Mouse (Mus musculus) ES-Bruce4 (cell line): ENCODE measurements at regions not wholly inside any gene's neighbourhood (a gene's known extent, or its start where the extent isn't known, plus 50 kb on each side); places are given as distances from the start of the nearest gene placed in this dataset.

Experiments
- H3K27ac ChIP-seq: 2 replicates; pipeline ENCODE4 v1.5.1; 2012; ENCODE audit warnings: low read length, inconsistent platforms; ENCODE audit not compliant: insufficient read depth
- H3K27me3 ChIP-seq: 2 replicates; pipeline ENCODE4 v1.6.1; 2012; ENCODE audit warnings: mild to moderate bottlenecking, low read length, inconsistent platforms; ENCODE audit not compliant: control insufficient read depth, poor library complexity, insufficient read depth, severe bottlenecking
- H3K36me3 ChIP-seq: 2 replicates; pipeline ENCODE4 v1.6.1; 2012; ENCODE audit warnings: inconsistent platforms, mild to moderate bottlenecking, low read length, moderate library complexity; ENCODE audit not compliant: control insufficient read depth, poor library complexity, insufficient read depth, severe bottlenecking
- H3K4me1 ChIP-seq: one replicate; pipeline ENCODE4 v1.8.1; 2011; ENCODE audit warnings: low read length; ENCODE audit not compliant: control insufficient read depth, insufficient read depth
- H3K4me3 ChIP-seq: 2 replicates; pipeline ENCODE4 v1.5.1; 2011; ENCODE audit warnings: low read depth, mild to moderate bottlenecking, low read length
- H3K9ac ChIP-seq: 2 replicates; pipeline ENCODE4 v1.6.1; 2012; ENCODE audit warnings: low read depth, mild to moderate bottlenecking, inconsistent platforms; ENCODE audit not compliant: poor library complexity, severe bottlenecking
- H3K9me3 ChIP-seq: replicated peaks from 2 replicates; pipeline ENCODE4 v1.6.1; 2012; ENCODE audit warnings: mild to moderate bottlenecking, low read length, inconsistent platforms; ENCODE audit not compliant: control insufficient read depth, poor library complexity, insufficient read depth, severe bottlenecking
- CTCF ChIP-seq: IDR thresholded peaks from one replicate; pipeline ENCODE4 v1.8.1; 2011; ENCODE audit warnings: low read depth, low read length
- EP300 ChIP-seq: IDR thresholded peaks from 2 replicates; pipeline ENCODE4 v1.6.1; 2011; ENCODE audit warnings: low read depth, low read length; ENCODE audit not compliant: insufficient read depth
- POLR2A ChIP-seq: IDR thresholded peaks from one replicate; pipeline ENCODE4 v1.8.1; 2011; ENCODE audit warnings: low read length; ENCODE audit not compliant: insufficient read depth

DNA sequence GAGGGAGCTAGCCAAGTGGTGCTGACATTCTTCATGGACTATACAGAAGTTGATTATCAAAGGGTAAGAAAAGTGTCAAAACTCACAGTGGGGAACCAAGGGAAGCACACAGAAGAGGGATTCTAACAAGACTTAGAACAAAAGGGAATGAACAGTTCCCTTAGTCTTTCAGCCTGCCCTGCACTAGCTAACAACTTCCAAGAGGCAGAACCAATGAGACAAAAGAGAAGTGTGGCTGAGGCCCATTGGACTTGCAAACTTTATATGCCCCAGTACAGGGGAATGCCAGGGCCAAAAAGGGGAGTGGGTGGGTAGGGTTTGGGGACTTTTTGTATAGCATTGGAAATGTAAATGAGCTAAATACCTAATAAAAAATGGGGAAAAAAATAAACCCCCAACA is 139.0 kb upstream of the Vegfc start:
- Histone ChIP-seq H3K27me3 (no peaks in the 10 kb centered on the region), H3K36me3 (no peaks in the 10 kb centered on the region), H3K4me1 (no peaks in the 10 kb centered on the region), H3K27ac (no peak overlapping the region), H3K4me3 (no peak overlapping the region), H3K9me3 (no peaks in the 10 kb centered on the region), H3K9ac (no peak overlapping the region)
- no peak for TF ChIP-seq CTCF
- TF ChIP-seq POLR2A: no peak
- no peak for TF ChIP-seq EP300

DNA sequence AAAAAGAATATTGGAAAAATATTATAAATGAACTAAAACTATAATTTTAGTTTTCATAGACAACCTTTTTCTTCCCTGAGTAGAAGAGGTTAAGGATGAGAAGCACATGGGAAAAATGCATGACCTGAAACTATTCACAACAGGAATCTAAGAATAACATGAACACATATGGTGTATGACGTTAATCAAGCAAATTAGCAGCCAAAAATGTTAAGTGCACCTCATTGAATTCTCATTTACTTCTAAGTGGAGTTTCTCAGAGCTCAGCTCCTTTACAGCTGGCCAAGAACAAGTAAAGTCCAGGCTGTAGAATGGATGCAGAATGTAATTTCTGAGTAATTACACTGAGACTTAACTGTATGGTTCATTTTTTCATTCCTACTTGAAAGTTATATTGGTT is 137.9 kb upstream of the Vegfc start:
- Histone ChIP-seq H3K4me1 (no peaks in the 10 kb centered on the region), H3K36me3 (no peaks in the 10 kb centered on the region), H3K27ac (no peak overlapping the region), H3K27me3 (no peaks in the 10 kb centered on the region), H3K4me3 (no peak overlapping the region), H3K9me3 (no peaks in the 10 kb centered on the region), H3K9ac (no peak overlapping the region)
- TF ChIP-seq POLR2A: no peak
- TF ChIP-seq EP300: no peak
- TF ChIP-seq CTCF: no peak

DNA sequence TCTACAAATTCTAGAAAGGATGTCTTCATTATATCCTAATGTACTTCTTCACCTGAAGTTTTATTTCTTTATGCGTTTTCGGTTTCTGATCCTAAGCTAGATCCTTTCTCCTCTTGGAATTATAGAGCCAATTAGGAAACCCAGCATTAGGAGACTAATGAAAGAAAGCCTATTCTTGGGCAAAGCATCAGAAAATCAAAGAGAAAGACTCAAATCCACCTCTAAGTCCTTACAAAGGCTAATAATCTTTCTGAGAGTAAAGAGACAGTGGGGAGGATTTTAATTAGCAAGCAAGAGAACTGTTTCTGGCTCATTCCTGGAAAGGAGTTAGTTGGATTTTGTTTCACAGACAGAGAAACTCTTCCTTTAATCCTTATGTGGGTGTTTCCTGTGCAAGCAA is 136.3 kb upstream of the Vegfc start:
- Histone ChIP-seq H3K4me3 (no peak overlapping the region), H3K9me3 (no peaks in the 10 kb centered on the region), H3K27ac (no peak overlapping the region), H3K9ac (no peak overlapping the region), H3K36me3 (no peaks in the 10 kb centered on the region), H3K27me3 (no peaks in the 10 kb centered on the region; the same call in 1 of the 2 replicates), H3K4me1 (no peaks in the 10 kb centered on the region)
- no peak for TF ChIP-seq CTCF
- TF ChIP-seq EP300: no peak
- TF ChIP-seq POLR2A: no peak

DNA sequence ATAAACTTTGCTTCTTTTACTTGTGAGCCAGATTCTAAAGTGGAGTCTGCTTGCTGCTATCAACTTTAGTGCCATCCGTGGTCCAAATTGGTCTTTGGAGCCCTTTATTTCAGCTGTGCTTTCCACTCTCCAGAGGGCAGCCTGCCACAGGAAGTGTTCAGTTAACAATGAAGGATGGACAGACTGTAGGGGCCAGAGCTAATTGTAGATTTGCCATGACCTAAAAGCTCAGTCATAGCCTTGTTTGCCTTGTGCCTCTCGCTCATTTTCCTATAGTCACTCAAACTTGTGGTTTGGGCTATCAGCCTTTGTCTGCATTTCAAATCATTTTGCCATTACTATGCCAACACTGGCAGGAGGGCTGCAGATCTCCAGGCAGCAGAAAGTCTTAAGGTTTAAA is 131.8 kb upstream of the Vegfc start:
- Histone ChIP-seq H3K9me3 (no peaks in the 10 kb centered on the region), H3K27ac (no peak overlapping the region), H3K9ac (no peak overlapping the region), H3K27me3 (no peaks in the 10 kb centered on the region; the same call in 1 of the 2 replicates), H3K4me3 (no peak overlapping the region), H3K36me3 (no peaks in the 10 kb centered on the region), H3K4me1 (no peaks in the 10 kb centered on the region)
- TF ChIP-seq POLR2A (no peak), EP300 (no peak), CTCF (no peak)

DNA sequence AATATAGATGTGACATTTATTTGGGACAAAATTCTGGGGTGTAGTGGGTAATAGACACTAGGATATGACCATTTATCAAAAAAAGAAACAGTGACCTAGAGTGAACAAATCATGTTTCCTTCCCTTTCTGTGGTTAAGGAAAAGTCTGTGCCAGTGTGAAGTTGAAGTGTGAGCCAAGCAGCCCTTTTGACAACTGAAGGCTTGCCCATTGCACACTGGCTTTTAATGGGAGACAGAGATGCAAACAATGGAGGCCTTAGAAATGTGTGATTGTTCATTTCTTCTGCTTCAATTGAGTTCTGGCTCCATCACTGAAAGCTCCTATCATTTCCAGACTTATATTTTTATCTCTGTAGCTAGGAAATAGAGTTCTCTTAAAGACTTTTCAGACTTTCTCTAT is 130.0 kb upstream of the Vegfc start:
- TF ChIP-seq CTCF: no peak
- TF ChIP-seq EP300: no peak
- no peak for TF ChIP-seq POLR2A
- H3K36me3 ChIP-seq: no peaks in the 10 kb centered on the region
- no peak overlapping the region for H3K4me3 ChIP-seq

DNA sequence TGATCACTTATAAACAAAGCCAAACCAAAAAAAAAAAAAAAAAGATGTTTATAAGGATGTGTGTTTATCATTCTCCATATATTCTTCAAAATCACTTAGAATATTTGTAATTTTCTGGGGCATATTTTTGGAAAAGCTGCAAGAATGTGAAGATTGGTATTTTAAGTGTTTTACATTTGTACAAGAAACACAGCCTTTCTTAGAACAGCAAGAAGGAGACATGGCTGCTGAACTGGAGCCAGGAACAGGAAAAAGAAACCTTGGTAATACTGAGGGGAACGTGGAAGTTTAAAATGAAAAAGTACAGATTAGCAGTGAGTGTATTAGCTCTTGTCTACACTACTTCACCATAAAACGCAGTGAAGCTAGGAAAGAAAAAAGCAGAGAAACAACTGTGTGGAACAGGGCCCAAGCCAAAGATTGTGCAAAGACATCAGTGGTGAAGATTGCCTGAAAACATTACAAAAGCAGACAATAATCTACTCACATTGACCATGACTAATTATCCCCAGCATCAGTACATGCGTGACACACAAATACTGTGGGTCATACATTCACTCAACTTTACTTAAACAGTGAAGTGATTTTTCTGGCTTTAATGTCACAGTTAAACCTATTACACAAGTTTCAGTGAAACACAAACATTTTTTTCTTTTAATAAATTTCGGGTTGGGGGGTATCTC is 122.8 kb upstream of the Vegfc start:
- H3K9ac ChIP-seq: no peak overlapping the region
- no peaks in the 10 kb centered on the region for H3K9me3 ChIP-seq
- H3K27ac ChIP-seq: no peak overlapping the region
- H3K4me3 ChIP-seq: no peak overlapping the region
- no peaks in the 10 kb centered on the region for H3K36me3 ChIP-seq
- no peaks in the 10 kb centered on the region for H3K4me1 ChIP-seq
- TF ChIP-seq CTCF: no peak
- TF ChIP-seq EP300: no peak
- no peak for TF ChIP-seq POLR2A
- H3K27me3 ChIP-seq: no peaks in the 10 kb centered on the region

More for the DNA sequence above, 130.0 kb upstream of the Vegfc start:
- Histone ChIP-seq H3K9ac (no peak overlapping the region), H3K4me1 (no peaks in the 10 kb centered on the region), H3K9me3 (no peaks in the 10 kb centered on the region), H3K27me3 (no peaks in the 10 kb centered on the region; the same call in 1 of the 2 replicates), H3K27ac (no peak overlapping the region)
